Mouse (Mus musculus): Measurements from ENCODE around the gene Grasp. TPM values are rescaled to one million over a fixed set of nuclear protein-coding genes. Genes with fewer than 3 reads are reported as not detected.

Grasp gene
- total RNA-seq, 2 experiments from 2014 or later = 1.00 to 1.1 TPM

DNA sequence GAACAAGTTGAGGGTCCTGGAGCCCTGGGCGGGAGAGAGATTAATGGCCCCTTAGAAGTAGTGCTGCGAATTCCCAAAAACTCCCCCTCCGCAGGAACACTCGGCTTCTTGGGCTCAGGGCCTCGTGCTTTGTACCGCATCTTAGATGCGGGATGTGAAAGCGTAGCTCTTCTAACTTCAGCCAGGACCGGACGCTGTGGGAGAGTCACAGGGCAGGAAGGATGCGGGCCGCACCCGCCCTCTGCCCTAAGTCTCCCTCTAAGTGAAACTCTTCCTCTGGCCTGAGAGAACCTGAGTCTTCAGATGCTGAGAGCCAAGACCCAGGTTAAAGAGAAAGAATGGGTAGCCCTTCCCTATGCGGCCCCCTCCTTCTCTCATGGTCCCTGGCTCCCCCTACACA, 989 bp downstream of the Grasp start:
- ATAC-seq (replicated peaks; ENCODE audit: poor library complexity) = no peak

DNA sequence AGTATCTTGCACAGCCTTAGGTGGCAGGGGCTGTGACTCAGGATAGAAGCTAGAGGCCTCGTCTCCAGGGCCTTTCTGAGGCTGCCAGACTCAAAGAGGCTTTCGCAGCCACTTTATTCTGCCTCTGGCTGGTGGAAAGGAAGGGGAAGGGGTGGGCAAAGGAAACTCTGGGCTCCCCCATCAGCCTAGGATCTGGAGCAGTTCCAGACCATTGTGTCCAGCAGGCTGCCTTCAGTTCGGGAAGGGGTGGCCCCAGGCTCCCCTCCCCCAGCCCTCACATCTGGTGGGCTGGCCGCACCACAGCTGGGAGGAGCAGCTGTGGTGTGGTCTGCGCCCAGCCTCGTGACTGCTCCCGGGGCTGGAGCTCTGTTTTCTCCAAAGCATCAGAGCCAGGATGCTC, 4.0 kb downstream of the Grasp start:
- ATAC-seq (replicated peaks; ENCODE audit: poor library complexity) = no peak

DNA sequence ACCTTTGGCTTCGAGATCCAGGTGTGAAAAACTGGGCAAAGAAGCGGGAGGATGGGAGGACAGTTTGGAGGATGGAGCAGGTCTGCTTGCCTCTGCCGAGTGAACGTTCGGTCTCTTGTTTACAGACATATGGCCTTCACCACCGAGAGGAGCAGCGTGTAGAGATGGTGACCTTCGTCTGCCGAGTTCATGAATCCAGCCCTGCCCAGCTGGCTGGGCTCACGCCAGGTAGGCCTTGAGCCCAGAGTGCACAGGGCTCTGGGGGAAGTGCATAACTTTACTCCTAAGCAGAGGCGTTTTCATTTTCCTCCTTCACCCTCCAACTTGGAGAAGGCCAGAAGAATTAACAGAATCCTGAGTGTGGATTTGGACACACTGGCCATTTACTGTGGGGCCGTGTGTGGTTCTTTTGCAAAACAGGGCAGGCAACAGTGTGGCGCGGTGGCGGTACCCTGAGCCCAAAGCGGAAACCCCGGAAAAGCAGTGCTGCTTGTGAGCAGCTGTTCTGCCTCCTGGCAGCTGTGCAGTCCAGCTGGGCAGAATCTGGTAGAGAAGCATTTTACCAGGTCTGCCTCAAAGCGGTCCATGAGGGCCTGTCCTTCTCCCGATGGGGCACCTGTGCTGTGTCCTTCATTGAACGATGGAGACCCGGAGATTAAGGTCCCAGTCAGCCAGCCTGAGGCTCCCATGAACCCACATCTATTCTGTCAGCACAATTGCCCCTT, 5.0 kb downstream of the Grasp start:
- ATAC-seq (replicated peaks; ENCODE audit: poor library complexity) = no peak

DNA sequence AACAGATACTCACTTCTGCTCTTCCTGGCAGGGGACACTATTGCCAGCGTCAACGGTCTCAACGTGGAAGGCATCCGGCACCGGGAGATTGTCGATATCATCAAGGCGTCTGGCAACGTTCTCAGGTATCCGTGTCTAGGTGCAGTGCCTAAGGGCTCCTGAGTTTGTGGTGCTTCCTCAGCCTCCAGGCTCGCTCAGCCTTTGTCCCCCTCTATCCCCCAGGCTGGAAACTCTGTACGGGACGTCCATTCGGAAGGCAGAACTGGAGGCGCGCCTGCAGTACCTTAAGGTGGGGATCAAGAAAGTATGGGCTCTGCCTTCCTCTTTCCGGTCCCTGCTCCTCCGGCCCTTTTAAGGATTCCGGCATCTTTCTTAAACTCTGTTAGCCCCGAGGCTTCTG, 6.5 kb downstream of the Grasp start:
- ATAC-seq (replicated peaks; ENCODE audit: poor library complexity) = no peak

DNA sequence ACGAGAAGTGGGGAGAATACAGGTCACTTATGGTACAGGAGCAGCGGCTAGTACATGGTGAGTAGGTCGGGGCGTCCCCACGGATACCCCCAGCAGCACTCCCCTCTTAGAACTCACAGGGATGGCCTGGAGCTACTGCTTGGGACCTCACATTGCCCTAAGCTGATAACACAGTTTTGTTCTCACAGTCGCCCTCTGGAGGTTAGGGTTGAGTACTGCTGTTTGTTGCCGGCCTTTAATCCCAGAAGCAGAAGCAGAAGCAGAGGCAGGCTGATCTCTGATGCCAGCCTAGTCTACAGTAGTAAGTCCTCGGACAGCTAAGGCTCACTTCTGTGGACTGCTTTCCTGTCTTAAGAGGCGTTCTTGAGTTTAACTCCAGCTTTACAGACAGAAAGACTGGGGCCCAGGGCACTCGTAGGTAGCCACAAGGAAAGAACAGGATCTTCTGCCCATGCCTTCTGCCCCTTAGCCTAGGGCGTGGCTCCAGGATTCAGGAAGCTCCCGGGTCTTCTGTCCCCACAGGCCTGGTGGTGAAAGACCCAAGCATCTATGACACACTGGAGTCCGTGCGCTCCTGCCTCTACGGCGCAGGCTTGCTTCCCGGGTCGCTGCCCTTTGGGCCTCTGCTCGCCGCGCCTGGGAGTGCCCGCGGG, 7.1 kb downstream of the Grasp start:
- ATAC-seq (replicated peaks; ENCODE audit: poor library complexity) = peak; percentile 82

DNA sequence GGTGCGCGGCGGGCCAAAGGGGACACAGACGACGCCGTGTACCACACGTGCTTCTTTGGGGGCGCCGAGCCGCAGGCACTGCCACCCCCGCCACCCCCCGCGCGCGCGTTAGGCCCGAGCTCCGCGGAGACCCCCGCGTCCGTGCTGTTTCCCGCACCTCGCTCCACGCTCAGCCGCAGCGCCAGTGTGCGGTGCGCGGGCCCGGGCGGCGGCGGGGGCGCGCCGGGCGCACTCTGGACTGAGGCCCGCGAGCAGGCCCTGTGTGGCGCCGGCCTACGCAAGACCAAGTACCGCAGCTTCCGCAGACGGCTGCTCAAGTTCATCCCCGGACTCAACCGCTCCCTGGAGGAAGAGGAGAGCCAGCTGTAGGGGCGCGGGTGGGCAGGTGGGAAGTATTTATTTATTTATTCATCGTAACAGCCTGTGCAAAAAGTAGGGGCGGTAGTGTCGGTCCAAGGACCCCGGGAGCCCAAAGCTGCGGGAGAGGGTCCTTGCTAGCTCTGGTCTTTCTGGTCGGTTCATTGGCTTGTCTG, 7.7 kb downstream of the Grasp start:
- no peak for ATAC-seq (replicated peaks; ENCODE audit: poor library complexity)

DNA sequence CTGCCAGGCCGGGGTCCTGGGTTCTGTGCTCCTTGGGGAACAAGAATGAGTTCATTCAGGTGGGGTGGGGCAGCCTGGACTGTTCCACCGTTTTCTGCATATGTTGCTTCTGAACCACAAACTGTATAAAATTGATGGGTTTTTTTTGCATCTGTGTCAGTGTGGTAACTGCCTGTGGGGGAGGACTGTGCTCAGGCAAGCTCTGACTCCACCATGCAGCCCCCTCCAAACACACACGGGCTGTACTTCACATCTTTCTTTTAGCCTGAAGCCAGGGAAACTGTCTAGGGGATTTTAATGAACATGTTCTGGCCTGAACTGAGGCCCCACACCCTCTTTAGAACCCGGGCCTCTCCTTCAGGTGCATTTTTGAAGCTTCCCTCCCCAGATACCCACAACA, 8.6 kb downstream of the Grasp start:
- ATAC-seq (replicated peaks; ENCODE audit: poor library complexity) = no peak

DNA sequence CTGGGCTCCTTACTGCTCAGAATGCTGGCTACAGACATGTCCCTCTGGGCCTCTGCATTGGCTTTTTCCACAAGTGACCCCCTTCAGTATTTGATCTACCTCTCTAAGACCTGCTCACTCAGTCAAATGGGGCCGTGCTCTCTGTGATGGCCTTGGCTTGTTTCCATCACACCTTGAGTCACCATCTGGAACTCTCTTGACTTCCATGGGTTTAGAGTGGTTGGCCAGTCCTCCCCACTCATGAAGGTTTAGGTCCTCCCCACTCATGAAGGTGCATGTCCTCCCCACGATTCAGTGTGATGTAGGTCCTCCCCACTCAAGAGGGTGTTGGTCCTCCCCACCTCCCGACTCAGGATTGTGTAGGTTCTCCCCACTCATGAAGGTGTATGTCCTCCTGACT, 9.2 kb downstream of the Grasp start:
- no peak for ATAC-seq (replicated peaks; ENCODE audit: poor library complexity)

DNA sequence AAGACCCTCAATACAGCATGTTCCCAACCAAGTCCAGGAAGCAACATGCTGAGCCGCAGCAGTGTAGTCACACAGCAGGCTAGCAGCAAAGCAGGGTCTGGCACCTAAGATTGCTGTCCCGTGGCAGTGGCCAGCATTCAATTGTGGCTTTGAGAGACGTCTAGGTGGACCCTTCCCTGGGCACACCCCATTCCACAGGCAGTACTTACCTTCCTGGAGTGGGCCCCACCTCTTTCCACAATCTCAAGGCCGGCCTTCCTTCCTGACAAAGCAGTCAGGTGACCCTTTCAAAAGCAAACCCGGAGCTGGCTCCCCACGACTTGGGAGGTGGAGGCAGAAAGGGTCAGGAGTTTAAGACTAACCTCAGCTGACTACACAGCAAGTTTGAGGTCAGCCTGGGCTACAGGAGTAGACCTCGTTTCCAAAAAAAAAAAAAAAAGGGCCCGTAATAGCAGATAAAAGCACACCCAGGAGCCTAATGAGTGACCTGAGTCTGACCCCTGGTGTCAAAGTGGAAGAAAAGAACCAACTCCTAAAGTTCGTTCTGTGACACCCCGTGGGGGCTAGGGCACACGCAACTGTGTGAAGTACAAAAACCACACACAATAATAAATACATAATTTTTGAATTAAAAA, 9.8 kb downstream of the Grasp start:
- no peak for ATAC-seq (replicated peaks; ENCODE audit: poor library complexity)

DNA sequence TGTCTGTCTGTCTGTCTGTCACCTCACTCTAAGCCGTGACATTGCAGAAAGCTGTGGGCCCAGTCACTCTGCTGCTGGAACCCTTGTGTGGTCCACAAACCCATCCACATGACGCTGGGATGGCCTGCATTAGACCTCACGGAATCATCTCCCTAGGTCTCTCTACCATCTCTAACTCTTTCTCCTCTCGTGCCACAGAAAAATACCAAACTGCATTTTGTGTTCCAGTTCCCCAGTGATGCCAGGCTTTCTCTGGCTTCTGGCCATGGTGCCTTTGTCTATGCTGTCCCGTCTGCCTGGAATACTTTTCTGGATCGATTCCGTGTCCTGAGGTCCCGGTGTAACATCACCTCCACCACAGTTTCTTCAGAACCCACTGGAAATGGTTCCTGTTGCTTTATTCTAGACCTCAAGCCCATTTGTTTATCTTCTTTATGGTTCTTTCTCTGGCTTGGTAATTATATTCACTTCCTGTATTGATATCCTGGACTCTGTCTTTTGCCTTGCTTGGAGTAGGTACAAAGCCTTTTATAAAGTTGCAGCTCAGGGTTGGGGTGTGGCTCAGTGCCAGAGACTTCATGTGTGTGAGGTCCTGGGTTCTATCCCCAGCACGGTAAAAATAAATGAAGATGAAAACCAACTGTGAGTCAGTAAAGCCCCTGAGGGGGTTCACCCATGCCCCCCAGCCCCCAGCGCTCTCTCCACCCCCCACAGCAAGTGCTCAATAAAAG, 10.8 kb downstream of the Grasp start:
- no peak for ATAC-seq (replicated peaks; ENCODE audit: poor library complexity)

DNA sequence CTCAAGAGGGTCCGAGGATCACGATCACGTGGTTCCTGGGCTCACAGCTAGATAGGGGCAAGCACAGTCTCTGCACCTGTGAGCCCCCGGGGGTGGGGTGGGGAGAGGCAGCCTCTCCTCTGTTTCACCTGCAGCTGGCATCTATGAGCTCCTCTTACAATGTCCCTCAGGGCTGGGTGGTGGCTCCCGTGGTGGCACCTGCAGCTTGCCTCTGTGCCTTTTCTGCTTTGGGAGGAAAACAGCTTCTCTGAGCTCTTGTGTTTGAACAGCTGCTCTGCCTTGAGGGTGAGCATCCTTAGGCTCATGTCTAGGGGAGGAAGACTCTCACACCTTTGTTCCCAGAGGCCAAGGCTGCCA, 11.3 kb downstream of the Grasp start:
- no peak for ATAC-seq (replicated peaks; ENCODE audit: poor library complexity)

DNA sequence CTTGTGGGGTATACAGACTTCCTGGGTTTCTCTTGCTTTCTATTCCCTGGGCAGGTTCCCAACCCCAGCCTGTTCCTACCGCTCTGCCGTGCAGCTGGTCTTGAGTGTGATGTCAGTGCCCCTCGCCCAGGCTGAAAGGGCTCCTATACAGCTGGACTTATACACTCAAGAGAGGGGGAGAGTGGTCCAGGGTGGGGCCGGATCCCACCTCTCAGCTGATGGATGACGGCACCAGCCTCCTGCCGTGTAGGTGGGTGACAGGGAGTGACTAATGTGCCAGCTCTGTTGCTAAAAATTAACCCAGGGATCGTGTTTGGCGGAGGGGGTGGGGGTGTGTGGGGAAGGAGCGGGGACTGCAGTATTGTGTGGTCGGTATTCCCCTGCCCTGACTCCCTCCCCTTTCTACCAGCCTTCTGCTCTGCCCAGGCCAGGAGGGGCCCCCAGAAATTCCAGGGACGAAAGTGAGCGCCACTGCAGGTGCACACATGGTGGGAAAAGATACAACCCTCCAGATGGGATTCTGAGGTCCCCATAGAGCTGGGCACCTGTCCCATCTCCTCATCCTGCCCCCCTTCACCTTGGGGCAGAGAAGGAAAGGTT, 11.8 kb downstream of the Grasp start:
- no peak for ATAC-seq (replicated peaks; ENCODE audit: poor library complexity)

DNA sequence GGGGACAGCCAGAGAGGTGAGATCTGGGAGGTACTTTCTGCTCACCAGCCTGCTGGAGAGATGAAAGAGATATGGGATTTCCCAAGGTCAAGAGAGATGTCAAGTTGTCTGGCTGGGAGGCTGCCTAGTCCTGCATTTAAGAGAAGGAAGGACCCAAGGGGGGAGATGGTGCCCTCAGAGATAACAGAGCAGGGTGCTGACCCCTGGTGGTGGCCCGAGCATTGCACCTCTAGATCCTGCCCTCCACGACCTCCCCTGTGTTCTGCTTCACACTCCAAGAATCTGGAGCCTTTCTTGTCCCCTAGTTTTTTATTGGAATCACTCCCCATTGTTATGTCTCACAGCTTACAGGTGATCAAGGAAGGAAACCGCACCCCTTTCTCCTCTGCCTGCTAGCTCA, 12.9 kb downstream of the Grasp start:
- ATAC-seq (replicated peaks; ENCODE audit: poor library complexity) = peak; percentile 63

DNA sequence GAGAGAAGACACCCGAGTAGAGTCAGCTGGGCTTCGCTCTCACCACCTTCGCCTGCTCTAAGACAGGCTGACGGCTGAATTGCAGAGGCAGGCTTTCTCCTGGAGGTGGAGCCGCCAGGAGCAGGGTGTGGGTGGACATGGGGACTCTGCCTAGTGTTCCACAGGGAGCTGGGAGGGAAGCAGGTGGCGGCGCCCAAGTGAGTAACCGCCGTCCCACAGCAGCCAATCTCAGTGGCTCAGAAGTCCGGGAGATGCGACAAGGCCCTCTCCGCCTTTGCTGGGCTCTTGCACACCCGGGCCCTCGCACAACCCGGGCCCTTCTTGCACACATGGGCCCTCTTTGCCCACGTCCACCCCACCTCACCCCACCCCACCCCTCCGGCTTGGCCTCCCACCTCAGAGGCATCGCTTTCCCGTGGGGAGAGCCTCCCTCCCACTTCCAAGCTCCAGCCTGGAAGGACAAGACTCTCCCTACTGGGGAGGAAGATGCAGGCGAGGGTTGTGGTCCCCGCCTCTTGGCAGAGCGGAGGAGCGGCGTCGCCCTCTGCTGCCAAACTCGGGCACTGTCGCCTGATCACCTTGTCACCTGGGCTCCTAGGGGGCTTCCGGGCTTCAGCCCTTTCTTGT, 15.0 kb downstream of the Grasp start:
- peak; percentile 39; the same call in 1 of the 2 replicates for ATAC-seq (replicated peaks; ENCODE audit: poor library complexity)

DNA sequence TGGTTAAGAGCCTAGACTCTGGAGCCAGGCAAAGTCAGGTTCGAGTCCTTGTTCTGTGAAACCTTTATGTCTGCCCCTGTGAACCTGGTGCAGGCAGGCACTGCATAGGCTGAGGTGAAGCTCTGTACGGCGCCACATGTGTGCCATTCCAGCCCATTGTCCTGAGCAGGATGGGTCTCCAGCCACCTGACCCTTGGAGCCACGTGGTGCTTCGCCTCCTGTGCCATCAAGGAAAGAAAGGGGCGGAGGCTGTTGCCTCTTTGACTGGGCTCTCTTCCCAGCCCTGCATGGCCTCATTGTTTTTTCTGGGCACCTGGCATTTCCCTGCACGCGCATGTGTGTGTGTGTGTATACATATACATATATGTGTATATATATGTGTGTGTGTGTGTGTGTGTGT, 15.8 kb downstream of the Grasp start:
- no peak for ATAC-seq (replicated peaks; ENCODE audit: poor library complexity)

DNA sequence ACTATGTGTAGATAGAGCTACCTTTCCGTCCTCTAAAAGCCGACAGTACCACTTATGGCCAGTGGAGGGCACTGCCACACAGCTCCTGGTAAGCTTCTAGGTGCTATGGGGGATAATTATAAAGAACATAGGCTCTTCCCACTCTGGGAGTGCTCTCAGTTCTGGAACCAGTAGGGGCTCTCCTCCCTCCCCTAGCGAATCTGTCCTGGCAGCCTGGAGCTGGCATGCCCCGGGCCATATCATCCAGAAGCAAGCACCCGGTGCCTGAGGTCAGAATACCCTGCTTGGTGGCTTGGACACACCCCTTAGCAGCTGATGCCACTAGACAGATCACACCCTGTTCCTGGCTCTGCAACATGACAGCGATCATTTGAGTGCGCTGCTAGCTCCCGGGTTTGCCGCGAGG, 16.8 kb downstream of the Grasp start:
- ATAC-seq (replicated peaks; ENCODE audit: poor library complexity) = peak; percentile 73

DNA sequence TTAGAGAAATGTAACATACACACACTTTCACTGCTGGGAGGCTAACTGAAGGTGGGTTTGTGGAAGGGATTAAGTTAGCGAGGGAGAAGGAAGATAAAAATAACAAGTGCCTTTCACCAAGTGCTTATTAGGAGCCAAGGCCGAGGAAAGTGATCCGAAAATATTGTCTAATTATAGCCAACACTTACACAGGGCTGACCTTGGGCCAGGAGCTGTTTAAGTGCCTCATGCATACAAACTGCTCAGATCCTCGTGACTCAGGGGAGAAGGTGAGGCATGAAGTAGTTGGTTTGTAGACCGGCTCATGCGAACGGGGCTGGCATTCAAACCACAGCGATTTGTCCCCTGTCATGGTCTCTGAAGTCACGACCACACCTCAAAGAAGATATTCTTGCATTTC, 17.2 kb downstream of the Grasp start:
- ATAC-seq (replicated peaks; ENCODE audit: poor library complexity) = no peak

DNA sequence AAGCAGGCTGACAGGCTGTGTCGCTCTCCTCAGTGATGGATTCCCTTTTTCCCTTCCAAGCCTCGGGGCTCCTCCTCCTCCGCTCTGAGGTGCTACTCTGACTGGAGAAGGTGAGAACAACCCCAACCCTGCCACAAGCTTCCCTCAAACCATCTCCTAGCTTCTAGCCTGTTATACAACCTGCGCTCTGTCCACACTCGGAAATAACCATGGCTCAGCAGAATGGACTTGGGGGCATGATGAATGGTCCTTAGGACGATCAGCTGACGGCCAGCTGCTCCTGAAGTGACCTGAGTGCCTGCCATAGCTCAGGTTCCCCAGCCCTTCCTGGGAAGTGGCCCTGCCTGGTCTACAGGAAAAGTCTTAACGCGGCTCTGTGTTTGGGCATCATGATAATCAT, 17.9 kb downstream of the Grasp start:
- no peak for ATAC-seq (replicated peaks; ENCODE audit: poor library complexity)

DNA sequence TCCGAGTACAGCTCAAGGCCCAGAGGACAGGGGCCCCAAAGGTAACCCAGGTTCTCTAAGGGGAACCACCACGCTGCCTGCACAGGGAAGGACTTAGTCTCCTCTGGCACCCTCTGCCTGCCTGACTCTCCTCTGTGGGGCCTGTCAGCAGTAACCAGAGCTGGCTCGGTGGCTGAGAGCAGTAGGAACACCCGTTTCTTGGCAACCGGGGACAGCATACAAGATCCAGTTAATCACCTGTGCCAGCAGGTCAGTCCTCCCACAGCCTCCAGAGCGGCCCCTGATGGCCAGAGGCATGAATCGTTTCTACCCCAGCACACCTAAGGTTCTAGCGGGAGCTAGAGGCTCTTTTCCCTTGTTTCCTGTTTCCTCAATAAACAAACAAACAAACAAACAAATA, 18.7 kb downstream of the Grasp start:
- ATAC-seq (replicated peaks; ENCODE audit: poor library complexity) = no peak

DNA sequence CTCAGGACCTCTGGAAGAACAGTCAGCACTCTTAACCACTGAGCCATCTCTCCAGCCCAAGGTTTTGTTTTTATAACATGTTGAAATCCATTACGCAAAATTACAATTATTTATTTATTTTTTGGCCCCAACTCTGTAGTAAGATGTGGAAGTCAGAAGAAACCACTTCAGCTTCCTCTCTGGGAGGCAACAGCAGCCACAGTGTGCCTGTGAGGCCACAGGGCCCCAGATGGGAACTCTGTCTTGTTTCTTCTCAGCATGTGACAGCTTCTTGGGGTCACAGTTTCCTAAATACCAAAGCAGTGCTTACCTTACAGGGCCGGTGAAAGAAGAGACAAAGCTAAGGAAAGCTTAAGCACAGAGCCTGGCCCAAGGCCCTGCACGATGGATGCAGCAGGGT, 20.0 kb downstream of the Grasp start:
- peak; percentile 44 for ATAC-seq (replicated peaks; ENCODE audit: poor library complexity)

All from megakaryocyte progenitor cell, adult 5-6 weeks (primary cell).